Mouse (Mus musculus) forebrain, embryonic 13.5 days (tissue): ENCODE data around the gene Svop. TPM values are rescaled to one million over a fixed set of nuclear protein-coding genes. Genes with fewer than 3 reads are reported as not detected.

ENCODE experiments used
- ATAC-seq: fragments of 200-750 bp; cut with Nextera tagmentation; 2 replicates; pipeline ENCODE4 v1.8.0; 2017
- H3K27ac ChIP-seq: fragments of 300-500 bp; sonication (generic); 2 replicates; pipeline ENCODE4 v1.5.1; 2015; ENCODE audit warnings: inconsistent platforms, mild to moderate bottlenecking, moderate library complexity
- H3K27me3 ChIP-seq: fragments of 300-500 bp; sonication (generic); 2 replicates; pipeline ENCODE4 v1.6.1; 2015; ENCODE audit warnings: mild to moderate bottlenecking, inconsistent platforms
- H3K36me3 ChIP-seq: fragments of 300-500 bp; sonication (generic); 2 replicates; pipeline ENCODE4 v1.6.1; 2015; ENCODE audit warnings: mild to moderate bottlenecking, inconsistent platforms; ENCODE audit not compliant: poor library complexity, severe bottlenecking
- H3K4me1 ChIP-seq: fragments of 300-500 bp; sonication (generic); 2 replicates; pipeline ENCODE4 v1.6.1; 2015; ENCODE audit warnings: inconsistent platforms
- H3K4me2 ChIP-seq: fragments of 300-500 bp; sonication (generic); 2 replicates; pipeline ENCODE4 v1.6.1; 2015; ENCODE audit warnings: inconsistent platforms, mild to moderate bottlenecking, moderate library complexity
- H3K4me3 ChIP-seq: fragments of 300-500 bp; sonication (generic); 2 replicates; pipeline ENCODE4 v1.5.1; 2015; ENCODE audit warnings: mild to moderate bottlenecking, inconsistent platforms
- H3K9ac ChIP-seq: fragments of 300-500 bp; sonication (generic); 2 replicates; pipeline ENCODE4 v1.6.1; 2015; ENCODE audit warnings: mild to moderate bottlenecking, inconsistent platforms
- H3K9me3 ChIP-seq: fragments of 300-500 bp; sonication (generic); replicated peaks from 2 replicates; pipeline ENCODE4 v1.6.1; 2016; ENCODE audit warnings: inconsistent platforms
- WGBS: fragments of 180-500 bp; shearing (Covaris S2); methylation state at CpG from one replicate; pipeline ENCODE4 v1.1.7; 2015; 5-methylcytosine and 5-hydroxymethylcytosine counted together
- polyA plus RNA-seq: library from polyadenylated mRNA; unstranded; fragments of >200 nt; fragmentation: Nextera tagmentation; extraction: Ambion mirVana; gene quantifications from 2 replicates; pipeline ENCODE4 v1.2.1, GENCODE M21; 2015

Gene Svop
- polyA plus RNA-seq, result 52.2 and 57.1 TPM in 2 replicates

GRCm38 (mm10) chr5:114091057-114091807 is at the start of gene Svop:
Svop (minus strand) TSS chr5:114091570.
- H3K27me3 ChIP-seq, result peaks cover 2% of the 10 kb centered on the region; the same call in 1 of the 2 replicates
- H3K9me3 ChIP-seq, result no peaks in the 10 kb centered on the region

GRCm38 (mm10) chr5:114139175-114139574 is 47.8 kb upstream of the Svop start:
- Histone ChIP-seq H3K9ac (no peak overlapping the region), H3K36me3 (peaks cover 37% of the 10 kb centered on the region), H3K4me2 (peak overlapping the region; percentile 17), H3K27ac (peak overlapping the region; percentile 87), H3K9me3 (no peaks in the 10 kb centered on the region), H3K4me1 (peaks cover 32% of the 10 kb centered on the region), H3K27me3 (no peaks in the 10 kb centered on the region), H3K4me3 (no peak overlapping the region)
- peak; percentile 84 for ATAC-seq
- WGBS, result 15% methylated on average over 9 of the region's 9 CpGs

More at GRCm38 (mm10) chr5:114091057-114091807, at the start of gene Svop:
- H3K9ac ChIP-seq, result peak within 1 kb of the TSS; percentile 89
- H3K27ac ChIP-seq, result peak within 1 kb of the TSS; percentile 90
- H3K4me2 ChIP-seq, result peak within 1 kb of the TSS; percentile 64
- peak within 1 kb of the TSS; percentile 65 for H3K4me3 ChIP-seq
- 3% methylated on average over 38 of the region's 40 CpGs for WGBS
- ATAC-seq, result peak; percentile 86
- H3K4me1 ChIP-seq, result peaks cover 17% of the 10 kb centered on the region
- H3K36me3 ChIP-seq, result no peaks in the 10 kb centered on the region

GRCm38 (mm10) chr5:114138277-114139164 is 47.2 kb upstream of the Svop start:
- ATAC-seq, result peak; percentile 43; the same call in 1 of the 2 replicates
- Histone ChIP-seq H3K36me3 (peaks cover 40% of the 10 kb centered on the region), H3K27me3 (no peaks in the 10 kb centered on the region), H3K9ac (no peak overlapping the region), H3K4me3 (no peak overlapping the region), H3K27ac (peak overlapping the region; percentile 87), H3K9me3 (no peaks in the 10 kb centered on the region), H3K4me1 (peaks cover 38% of the 10 kb centered on the region), H3K4me2 (peak overlapping the region; percentile 17)
- WGBS, result 66% methylated on average over 21 of the region's 21 CpGs

- Histone ChIP-seq H3K9me3 (no peaks in the 10 kb centered on the region), H3K4me1 (peaks cover 44% of the 10 kb centered on the region), H3K27ac (peak overlapping the region; percentile 87), H3K4me2 (no peak overlapping the region), H3K4me3 (no peak overlapping the region), H3K36me3 (peaks cover 40% of the 10 kb centered on the region), H3K9ac (0 out of 2 replicates have a peak overlapping the region, but pooled peaks have one; percentile 21), H3K27me3 (no peaks in the 10 kb centered on the region)
- 81% methylated on average over 15 of the region's 15 CpGs for WGBS
- ATAC-seq, result no peak
These were observed 46.3 kb upstream of the Svop start for GRCm38 (mm10) chr5:114137481-114138276.

- Histone ChIP-seq H3K27me3 (no peaks in the 10 kb centered on the region), H3K9ac (no peak overlapping the region), H3K4me3 (no peak overlapping the region), H3K4me1 (peaks cover 58% of the 10 kb centered on the region), H3K36me3 (peaks cover 40% of the 10 kb centered on the region), H3K27ac (no peak overlapping the region), H3K9me3 (no peaks in the 10 kb centered on the region), H3K4me2 (no peak overlapping the region)
- 89% methylated on average over 10 of the region's 10 CpGs for WGBS
- ATAC-seq, result no peak
These were observed 44.1 kb upstream of the Svop start for GRCm38 (mm10) chr5:114135516-114135915.

GRCm38 (mm10) chr5:114134091-114134534 is 42.7 kb upstream of the Svop start:
- WGBS, result 67% methylated on average over 6 of the region's 6 CpGs
- H3K36me3 ChIP-seq, result peaks cover 40% of the 10 kb centered on the region

GRCm38 (mm10) chr5:114132841-114133240 is 41.5 kb upstream of the Svop start:
- Histone ChIP-seq H3K4me2 (peak overlapping the region; percentile 96), H3K4me3 (no peak overlapping the region), H3K27me3 (no peaks in the 10 kb centered on the region), H3K36me3 (peaks cover 37% of the 10 kb centered on the region), H3K9ac (no peak overlapping the region), H3K9me3 (no peaks in the 10 kb centered on the region), H3K4me1 (peaks cover 40% of the 10 kb centered on the region), H3K27ac (no peak overlapping the region)
- 91% methylated on average over 6 of the region's 6 CpGs for WGBS
- ATAC-seq, result no peak

More at GRCm38 (mm10) chr5:114134091-114134534, 42.7 kb upstream of the Svop start:
- Histone ChIP-seq H3K4me2 (no peak overlapping the region), H3K9ac (no peak overlapping the region), H3K27me3 (no peaks in the 10 kb centered on the region), H3K4me1 (peaks cover 52% of the 10 kb centered on the region), H3K27ac (no peak overlapping the region), H3K4me3 (no peak overlapping the region), H3K9me3 (no peaks in the 10 kb centered on the region)
- no peak for ATAC-seq

- Histone ChIP-seq H3K36me3 (peaks cover 23% of the 10 kb centered on the region; the same call in 1 of the 2 replicates), H3K4me2 (peak overlapping the region; percentile 96), H3K9me3 (no peaks in the 10 kb centered on the region), H3K27me3 (no peaks in the 10 kb centered on the region), H3K9ac (peak overlapping the region; percentile 63), H3K4me1 (peaks cover 40% of the 10 kb centered on the region), H3K4me3 (peak overlapping the region; percentile 81), H3K27ac (peak overlapping the region; percentile 48)
- ATAC-seq, result no peak
- under 1% methylated on average over 15 of the region's 15 CpGs for WGBS
These were observed 40.1 kb upstream of the Svop start for GRCm38 (mm10) chr5:114131521-114131840.

- Histone ChIP-seq H3K36me3 (peaks cover 19% of the 10 kb centered on the region; the same call in 1 of the 2 replicates), H3K27me3 (no peaks in the 10 kb centered on the region), H3K9ac (peak overlapping the region; percentile 70), H3K27ac (peak overlapping the region; percentile 48), H3K4me1 (peaks cover 40% of the 10 kb centered on the region), H3K9me3 (no peaks in the 10 kb centered on the region), H3K4me3 (peak overlapping the region; percentile 81), H3K4me2 (peak overlapping the region; percentile 96)
- WGBS, result under 1% methylated on average over 87 of the region's 87 CpGs
- ATAC-seq, result peak; percentile 99
These were observed 39.5 kb upstream of the Svop start for GRCm38 (mm10) chr5:114130698-114131520.

- no peaks in the 10 kb centered on the region for H3K27me3 ChIP-seq
- WGBS, result under 1% methylated on average over 28 of the region's 29 CpGs
- peak; percentile 52 for ATAC-seq
- no peaks in the 10 kb centered on the region for H3K9me3 ChIP-seq
- H3K9ac ChIP-seq, result peak within 1 kb of the TSS; percentile 70
- peaks cover 18% of the 10 kb centered on the region; the same call in 1 of the 2 replicates for H3K36me3 ChIP-seq
- peak within 1 kb of the TSS; percentile 96 for H3K4me2 ChIP-seq
- H3K4me3 ChIP-seq, result peak within 1 kb of the TSS; percentile 81
- peaks cover 40% of the 10 kb centered on the region for H3K4me1 ChIP-seq
- H3K27ac ChIP-seq, result peak within 1 kb of the TSS; percentile 48
These were observed 38.8 kb upstream of the Svop start, which contains the start of gene Ung for GRCm38 (mm10) chr5:114130211-114130605. Ung (plus strand) TSS chr5:114130386.
